Mouse (Mus musculus): Measurements from ENCODE around the gene Nkain4.

Nkain4 gene

DNA sequence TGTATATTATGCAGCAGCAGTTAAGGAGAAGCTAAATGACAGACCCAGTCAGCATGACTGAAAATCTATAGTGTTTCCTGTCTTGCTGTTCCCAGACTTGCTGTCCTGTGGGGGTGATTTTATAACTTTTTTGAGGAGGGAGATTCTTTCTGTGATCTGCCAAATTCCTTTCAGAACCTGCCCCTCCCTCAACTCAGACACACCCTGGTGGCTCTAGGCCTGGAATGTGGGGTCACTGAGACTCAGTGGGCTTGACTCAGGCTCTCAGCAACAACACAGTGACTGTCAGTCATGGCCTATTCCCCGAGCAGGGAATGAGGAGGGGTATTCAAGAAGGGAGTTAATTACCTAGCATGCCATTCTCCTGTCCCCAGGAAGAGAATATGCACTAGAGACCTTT lies 4.6 kb downstream of the Nkain4 start:
- DNase-seq (ENCODE audit: low read depth), result no peak

DNA sequence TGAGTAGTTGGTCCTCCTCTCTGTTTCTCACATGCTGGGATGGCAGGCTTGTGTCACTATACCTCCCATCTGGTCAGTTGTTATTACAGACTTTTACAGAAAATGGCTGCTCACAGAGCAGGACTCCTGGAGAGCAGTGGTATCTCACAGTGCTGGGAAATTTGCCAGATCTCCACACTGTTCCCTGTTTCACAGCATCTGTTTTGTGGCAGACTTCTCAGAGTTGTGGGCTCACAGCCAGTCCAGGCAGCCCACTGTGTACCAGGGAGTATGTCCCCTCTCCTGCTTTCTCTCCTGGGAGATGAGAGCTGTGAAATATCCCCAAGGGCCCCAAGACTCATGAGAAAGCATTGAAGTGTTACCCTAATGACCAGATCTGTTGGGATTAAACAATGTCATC lies 12.6 kb downstream of the Nkain4 start:
- no peak for DNase-seq (ENCODE audit: low read depth)

DNA sequence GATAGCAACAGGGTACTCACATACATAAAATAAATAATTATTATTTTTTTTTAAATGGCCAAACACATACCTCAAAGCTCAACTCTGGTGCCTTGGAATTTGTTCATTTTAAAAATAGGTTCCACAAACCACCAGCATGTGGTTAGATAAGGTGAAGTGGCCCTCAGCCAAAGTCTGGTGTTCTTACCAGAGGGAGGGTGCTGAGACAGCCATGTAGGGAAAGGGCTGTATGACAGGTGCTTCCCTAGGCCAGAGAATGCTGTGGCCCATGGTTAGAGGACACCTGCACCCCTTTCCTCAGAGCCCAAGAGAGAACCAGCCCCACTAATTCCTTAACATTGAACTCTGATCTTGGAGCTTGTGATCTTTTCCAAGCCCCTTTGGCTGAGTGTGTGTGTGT lies 14.3 kb downstream of the Nkain4 start:
- DNase-seq (ENCODE audit: low read depth), result no peak

DNA sequence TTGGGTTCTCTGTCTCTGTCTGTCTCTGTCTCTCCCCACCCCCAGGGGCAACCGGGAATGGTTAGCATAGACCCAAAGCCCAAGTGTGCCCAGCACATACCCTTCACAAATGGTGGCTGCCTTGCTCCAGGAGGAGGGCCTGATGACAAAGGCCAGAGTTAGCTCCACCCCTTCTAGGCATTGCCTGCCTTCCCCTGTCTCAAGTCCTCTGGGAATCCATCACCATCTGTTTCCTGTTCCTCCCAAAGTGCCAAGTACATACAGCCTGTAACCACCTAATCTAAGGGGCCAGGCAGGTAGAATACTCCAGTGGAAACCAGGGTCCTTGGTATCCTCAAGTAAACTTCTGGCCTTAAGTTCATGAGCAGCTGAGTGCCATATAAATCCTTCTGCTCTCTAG lies 22.1 kb downstream of the Nkain4 start:
- DNase-seq (ENCODE audit: low read depth), result no peak

DNA sequence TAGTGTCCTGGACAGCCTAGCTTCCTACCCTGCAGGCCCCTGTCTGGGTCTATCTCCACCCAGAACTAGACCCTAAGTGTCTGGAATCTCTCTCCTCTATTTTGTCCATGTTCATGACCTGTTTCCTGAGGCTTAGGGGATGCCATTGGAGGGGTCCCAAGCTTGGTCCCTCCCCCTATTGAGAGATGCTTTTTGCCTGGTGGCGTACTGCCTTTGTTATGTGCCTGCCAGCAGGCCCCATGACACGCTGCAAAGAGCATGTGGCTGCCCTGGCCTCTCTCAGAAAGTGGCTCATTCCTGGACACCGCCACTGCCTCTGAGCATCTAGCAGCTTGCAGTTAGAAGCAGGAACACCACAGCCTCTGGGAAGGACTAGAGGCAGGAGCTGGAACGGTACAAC lies 25.8 kb downstream of the Nkain4 start, which contains the start of gene Birc7:
Birc7 (plus strand) TSS at position 301 of the 400 bp plus-strand sequence.
- DNase-seq (ENCODE audit: low read depth), result no peak

DNA sequence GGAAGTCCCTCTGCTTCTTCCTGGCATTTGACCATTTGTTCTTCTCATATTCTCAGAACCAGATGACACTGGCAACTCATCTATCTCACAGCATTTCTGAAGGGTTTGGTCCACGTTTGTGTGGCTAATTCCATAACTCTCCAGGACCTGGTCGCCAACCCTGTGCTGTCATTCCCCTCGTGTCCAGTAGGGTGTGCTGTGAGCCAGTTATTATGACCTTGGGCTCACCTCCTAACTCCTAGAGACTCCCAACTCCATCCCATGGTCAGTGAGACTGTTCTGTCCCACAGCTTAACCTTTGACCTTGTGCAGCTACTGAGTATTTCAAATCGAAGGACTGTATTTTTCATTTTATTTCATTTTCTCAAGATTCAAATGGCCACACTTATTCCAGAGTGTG lies 29.3 kb downstream of the Nkain4 start:
- DNase-seq (ENCODE audit: low read depth), result peak; percentile 55

DNA sequence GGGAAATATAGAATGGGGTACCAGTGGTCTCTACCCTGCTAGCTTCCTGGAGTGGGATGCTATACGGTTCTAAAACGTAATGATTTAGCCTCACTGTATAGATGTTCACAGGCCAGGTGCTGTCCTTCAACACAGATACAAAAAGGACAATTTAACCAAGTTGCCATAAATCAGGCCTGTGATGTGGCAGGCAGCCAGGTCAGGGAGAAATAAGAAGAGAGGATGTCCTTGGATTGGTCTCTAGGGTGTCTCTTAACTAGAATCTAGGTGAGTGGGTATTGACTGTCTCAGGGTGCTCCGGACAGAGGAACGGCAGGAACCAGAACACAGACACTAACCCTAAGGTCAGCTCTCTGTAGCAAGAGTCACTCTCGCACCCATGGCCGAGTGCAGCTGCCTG lies 31.8 kb downstream of the Nkain4 start:
- DNase-seq (ENCODE audit: low read depth), result no peak

DNA sequence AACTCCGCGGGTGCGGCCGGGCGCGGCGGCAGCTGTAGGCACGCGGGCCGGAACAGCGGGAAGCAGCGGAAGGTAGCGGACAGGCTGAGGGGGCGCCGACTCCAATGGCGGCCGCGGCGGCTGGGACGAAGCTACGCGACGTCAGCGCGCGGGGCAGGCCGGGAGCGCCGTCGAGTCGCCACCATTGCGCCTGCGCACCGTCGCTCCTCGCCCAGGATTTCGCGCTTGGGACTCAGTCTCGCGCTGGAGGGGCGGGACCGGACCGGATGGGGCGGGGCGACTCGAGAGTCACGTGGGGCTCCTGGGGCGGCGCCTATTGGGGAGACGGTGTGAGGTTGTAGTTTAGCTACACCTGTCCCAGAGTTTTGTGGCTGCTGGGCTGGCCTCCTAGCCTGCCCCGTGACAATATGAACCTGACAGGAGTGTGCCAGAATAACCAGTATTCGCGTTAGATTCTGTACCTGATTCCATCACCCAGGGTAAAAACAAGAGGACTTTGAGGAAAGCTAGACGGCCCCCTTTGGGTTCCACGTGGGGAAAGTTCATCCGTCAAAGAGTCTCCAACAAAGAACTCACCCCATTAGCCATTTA lies 33.6 kb downstream of the Nkain4 start, which contains the start of gene Ythdf1:
Ythdf1 (minus strand) TSS at position 140 of the 591 bp plus-strand sequence.
- DNase-seq (ENCODE audit: low read depth), result peak; percentile 96

DNA sequence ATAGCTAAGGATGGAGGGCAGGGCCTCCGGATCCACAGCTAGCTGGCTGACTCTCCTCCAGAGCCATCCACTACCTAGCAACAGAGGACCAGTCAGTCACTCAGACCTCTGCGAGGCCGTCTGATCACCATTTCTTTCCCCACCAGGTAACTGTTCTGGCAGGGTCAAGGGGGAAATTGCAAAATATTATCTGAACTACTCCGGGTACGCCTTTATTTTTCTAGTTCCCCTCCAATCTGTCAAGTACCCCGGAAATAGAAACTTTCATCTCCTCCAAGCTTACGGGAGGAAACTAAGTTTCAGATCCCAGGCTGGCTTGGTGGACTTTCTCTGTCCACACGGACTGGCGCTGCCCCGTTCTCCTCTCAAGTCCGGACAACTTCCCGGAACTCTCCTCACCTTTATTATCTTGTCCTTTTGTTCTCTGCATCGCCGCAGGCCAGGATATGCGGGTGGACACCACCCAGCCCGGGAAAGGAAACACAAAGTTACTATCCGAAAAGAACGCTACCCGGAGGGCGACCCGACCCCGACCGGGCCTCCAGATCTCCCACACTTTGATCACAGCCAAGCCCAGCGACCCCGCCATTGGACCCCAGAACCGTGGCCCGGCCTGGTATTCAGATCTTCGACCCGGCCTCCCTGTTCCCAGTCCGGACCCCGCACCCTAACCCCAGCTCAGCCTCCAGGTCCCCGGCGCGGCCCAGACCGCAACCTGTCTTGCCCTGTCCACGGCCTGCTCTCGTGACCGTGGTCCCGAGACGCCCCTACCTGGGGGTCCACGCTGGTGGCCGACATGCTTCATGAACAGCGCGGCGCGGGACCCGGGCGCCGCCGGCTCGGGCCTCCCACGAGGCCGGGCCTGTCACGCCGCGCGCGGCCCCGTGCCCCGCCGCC lies 34.3 kb downstream of the Nkain4 start:
- DNase-seq (ENCODE audit: low read depth), result no peak

DNA sequence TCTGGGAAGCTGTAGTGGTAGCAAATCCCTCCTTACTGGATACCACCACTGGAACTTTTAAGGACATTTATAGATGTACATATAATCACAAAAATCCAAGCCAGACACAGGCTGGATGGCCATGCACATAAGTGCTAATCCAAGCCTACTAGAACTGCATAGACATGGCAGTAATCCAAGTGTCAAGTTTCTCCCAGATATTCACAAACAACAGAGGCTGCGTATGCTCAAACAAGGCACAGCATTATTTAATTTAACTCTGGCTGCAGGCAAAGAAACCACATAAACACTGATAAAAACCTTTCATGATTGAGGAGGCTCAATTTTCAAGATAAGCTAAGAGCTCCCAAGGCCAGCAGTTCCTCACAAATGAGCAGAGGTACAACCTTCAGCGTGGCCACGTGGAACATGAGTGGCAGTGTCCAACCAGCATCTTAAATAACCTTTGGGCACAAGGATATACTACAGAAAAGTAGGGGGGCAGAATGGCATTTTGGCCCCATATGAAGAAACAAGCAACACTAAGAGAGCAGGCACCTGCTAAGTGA lies 38.5 kb downstream of the Nkain4 start:
- no peak for DNase-seq (ENCODE audit: low read depth)

DNA sequence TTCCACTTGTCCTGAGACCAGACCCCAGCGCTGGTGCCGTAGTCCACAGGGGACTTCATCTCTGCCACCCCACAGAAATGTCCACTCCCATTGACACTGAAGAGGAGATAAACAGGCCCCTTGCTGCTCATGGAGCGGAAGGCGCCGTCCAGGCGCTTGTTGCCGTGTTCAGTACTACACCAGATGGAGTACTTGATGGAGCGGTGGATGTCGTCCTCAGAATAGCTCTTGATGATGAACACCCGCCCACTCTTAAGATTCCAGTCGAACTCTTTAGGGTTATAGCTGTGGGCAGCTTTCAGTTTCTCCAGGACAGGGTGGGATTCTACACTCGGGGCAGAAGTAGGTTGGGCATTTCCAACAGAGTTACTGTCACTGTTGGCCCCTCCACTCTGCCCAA lies 43.6 kb downstream of the Nkain4 start:
- DNase-seq (ENCODE audit: low read depth), result no peak

DNA sequence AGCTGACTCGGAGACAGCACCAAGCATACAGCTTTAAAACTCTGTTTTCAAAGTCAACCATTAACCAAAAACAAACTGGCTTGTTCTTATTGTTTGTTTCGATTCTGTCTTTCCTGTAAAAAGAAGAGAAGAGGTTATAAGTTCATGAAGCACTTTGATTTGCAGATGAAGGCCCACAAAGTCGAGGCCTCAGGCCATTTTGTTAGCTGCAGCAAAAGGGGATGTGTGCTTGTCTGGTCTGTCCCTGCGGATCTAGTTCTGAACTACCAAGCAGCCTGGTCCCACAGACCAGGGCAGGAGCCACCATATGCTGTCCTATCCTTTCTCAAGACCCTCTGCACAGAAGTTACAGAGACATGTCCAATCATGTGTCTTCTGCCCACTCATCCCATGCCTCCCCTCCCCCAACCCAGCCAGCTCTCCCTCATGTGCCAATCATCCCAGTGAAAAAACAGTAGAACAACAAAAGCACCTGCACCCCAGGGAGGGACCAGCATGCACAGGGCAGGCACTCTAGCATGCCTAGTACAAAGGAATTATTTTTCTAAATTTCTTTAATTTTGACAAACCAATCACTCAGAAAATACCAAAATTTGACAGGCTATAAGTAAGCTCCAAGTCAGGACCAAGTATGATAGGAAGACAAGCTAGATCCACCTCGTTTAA lies 48.8 kb downstream of the Nkain4 start:
- DNase-seq (ENCODE audit: low read depth), result no peak

DNA sequence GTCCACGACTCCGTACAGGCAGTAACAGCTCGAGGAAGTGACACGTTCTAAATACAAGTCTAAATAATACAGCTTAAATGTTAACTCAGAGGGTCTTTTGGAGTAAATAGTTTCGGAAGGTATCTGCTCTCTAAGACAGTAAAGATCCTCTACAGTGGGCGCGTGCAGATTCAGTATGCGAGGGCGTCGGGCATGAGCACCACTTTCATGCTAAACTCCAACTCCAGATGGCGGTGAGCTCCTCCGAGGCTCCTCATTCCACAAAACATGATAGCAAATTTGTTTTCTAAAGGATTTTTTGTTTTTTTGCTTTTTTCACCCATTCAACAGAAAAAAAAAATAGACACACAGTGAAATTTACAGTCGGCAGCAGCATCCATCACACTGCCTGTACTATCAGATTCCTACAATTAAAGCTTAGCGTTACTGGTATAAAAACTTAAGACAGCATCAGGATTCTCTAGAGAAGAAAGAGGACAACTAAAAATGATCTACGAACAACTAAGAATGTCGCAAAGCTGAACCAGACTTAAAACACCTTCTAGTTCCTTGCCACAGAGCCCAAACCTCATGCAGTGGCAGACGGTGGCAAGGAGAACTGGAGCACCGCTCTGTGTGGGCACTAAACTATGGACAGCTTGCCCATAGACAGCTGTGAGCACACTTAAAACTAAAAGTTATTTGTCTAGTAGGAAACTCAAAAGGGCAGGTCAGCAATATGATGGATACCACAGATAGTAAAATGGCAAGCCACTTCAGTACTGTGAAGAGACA lies 49.9 kb downstream of the Nkain4 start:
- no peak for DNase-seq (ENCODE audit: low read depth)

DNA sequence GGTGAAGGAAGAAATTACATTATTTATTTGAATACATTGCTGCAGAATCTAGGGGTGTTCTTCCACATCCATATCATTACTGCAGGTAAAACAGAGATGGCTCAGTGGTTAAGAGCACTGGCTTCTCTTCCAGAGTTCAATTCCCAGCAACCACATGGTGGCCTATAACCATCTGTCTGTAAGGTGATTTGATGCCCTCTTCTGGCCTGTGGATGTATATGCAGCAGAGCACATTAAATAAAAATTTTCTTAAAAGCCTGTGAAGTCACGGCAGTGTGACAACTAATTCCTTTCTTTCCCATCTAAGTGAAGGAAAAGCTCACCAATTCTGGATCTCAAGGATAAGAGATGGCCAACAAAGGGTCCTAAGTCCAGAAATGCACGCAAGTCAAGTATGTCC lies 52.4 kb downstream of the Nkain4 start:
- no peak for DNase-seq (ENCODE audit: low read depth)

DNA sequence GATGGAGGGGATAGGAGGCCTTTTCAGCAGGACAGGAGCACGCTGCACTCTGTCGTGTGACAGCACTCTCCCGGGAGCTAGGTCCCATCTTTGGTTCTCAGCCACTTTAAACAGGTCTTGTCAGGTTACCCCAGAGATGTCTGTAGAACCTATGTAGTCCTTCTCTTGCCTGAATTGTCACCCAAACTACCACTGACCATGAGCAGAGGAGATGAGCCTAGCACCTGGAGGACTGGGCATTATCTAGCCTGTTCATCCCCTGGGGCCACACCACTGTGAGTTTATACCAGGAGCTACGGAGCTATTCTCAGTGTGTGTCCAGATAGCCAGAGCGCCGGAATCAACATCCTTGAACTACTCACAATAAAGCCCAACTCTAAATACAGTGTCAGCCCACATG lies 56.6 kb downstream of the Nkain4 start:
- no peak for DNase-seq (ENCODE audit: low read depth)

DNA sequence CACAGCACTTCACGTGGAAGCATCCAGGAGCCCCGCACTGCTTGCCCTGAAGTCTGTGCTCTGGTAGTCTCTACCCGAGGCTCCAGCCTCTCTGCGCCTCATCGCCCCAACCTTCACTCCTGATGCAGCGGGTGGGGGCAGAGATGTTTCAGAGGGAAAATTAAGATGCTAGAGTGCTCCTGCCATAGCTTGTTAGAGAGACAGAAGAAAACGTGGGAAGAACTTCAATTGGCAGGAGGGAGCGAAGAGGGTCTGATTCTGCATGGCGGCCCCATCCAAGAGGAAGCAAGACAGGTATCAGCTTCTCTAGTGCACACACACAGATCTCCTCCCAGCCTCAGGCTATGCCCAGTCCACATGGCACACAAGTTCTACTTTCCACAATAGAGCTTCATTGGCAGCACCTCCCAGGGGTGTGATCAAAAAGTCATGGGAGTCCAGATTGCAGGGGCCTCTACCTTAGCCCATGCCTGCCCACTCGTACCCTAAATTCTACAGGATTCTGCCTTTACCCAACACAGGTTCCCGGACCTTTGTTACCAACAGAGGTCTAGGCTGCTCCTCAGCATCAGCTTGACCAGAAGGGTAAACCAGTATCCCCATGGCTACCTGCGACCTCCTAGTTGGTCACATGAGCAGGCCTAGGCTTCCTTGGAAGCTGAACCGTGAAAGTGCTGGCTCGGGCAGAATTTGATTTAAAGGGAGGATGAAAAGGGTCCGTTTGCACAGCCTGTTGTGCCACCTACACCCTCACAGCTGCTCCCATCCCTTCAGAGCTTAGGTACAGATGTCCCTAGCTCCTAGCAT lies 57.5 kb downstream of the Nkain4 start:
- DNase-seq (ENCODE audit: low read depth), result no peak

DNA sequence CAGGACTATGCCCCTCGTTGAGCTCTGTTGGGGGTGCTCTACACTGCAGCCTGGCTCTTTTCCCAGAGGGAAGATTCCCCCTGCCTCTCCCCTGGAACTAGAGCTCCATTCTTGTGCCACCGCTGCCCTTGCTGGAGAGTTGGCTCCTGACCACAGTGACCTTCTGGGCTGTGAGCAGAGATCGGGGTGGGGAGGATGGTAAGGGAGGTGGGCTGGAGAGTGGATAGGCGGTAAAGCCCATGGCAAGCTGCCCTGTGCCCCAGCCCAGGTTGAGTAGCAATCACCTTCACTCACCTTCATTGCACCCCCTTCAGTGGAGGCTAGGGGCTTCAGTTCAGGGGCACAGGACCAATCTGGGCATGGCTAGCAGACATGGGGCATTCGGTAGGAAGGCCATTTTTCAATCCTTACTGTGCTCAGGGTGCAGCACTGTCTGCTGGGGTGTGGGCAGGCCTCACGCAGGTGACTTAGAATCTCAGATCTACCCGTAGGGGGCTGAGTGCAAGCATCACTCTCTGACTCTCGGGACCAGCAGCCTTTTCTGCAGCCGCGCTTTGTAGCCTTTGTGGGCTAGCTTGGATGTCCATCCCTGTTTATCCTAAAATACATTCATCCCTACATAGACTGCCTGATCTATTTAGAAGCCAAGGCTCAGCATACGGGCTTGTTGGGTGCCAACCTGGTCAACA lies 58.5 kb downstream of the Nkain4 start:
- DNase-seq (ENCODE audit: low read depth), result no peak

DNA sequence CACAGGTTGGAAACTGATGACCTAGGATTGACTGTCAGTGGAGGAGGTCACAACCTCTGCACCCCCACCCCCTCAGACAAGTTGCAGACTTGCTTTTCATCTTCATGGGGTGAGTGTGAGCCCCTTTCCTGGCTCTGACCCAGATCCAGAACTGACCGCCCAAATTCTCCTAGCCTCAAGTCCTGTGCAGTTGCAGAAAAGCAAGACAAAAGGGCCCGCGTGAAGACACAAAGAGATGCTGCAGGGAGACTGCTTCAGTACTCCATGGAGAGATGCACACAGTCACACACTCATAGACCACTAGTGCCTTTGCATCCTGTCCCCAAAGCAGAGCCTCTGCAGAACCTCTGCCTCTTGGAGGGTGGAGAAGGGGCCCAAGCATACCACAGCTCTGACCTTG lies 59.2 kb downstream of the Nkain4 start:
- DNase-seq (ENCODE audit: low read depth), result no peak

DNA sequence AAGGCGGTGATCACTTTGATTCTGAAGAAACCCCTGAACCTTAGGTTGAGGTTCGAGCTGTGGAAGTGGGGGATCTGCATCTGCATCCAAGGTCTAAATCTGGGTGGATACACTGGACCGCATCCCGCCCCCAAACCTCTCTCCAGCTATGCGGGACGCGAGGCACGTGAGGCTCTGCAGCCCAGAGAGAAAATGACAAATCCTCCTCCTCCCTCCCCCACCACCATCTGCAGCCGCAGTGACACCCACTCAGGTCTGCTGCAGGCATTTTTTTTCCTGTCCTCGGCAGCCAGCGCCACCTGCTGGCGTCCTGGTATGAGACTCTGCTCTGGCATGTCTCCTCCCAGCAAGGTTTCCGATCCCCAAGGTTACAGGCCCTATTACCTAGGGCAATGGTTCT lies 59.8 kb downstream of the Nkain4 start:
- peak; percentile 74 for DNase-seq (ENCODE audit: low read depth)

DNA sequence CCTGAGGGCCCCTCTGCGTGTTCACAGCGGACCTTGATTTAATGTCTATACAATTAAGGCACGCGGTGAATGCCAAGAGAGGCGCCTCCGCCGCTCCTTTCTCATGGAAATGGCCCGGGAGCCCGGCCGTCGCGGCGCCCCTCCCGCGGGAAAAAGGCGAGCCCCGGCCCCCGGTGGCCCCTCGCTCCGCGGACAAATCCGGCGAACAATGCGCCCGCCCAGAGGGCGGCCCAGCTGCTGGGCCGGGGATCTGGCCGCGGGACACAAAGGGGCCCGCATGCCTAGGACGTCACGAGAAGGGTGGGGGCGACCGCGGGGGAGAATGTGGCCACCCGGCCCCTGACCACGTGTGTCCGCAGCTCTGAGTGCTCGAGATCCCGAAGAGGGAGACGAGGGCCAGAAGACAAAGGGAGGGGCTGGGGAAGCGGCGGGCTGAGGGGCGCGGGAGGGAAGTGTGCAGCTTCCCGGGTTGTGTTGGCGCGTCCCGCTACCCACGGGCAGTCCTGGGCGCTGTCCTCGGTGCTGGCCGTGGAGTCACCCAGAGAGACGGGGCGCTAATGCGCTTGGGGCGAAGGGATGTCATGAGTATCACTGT lies 60.4 kb downstream of the Nkain4 start:
- DNase-seq (ENCODE audit: low read depth), result no peak
